Mouse (Mus musculus): ENCODE measurements around the gene Lsm14a. TPM values are rescaled to one million over a fixed set of nuclear protein-coding genes. Genes with fewer than 3 reads are reported as not detected.

Lsm14a gene
- polyA plus RNA-seq, 2 experiments: 25.4 to 44.7 TPM

DNA sequence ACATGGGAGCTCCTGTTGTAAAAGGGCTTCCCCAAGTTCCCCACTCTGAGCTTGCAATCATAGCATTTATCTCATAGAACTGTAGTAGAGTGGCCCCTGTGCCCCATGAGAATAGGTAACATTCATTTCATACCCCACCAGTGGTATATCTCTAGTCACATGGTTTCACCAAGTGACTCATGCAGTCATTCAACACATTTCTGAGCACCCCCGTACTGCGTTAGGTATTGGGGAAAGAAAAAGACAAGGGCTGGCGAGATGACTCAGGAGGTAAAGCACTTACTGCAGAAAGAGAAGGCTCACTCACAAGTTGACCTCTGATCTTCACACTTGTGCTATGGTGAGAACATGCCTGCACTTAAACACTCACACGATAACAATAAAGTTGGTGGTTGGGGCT, 71.2 kb downstream of the Lsm14a start:
- no peak overlapping the region for H3K4me2 ChIP-seq (ENCODE audit: low read depth)
- no peak for DNase-seq (ENCODE audit: low read depth in 3 of 3, low spot score in 3 of 3)
- 82% methylated on average over 4 of the region's 4 CpGs for WGBS (ENCODE audit: insufficient replicate concordance)
- H3K36me3 ChIP-seq (replicated peaks; ENCODE audit: control insufficient read depth, insufficient read depth, low read depth): no peaks in the 10 kb centered on the region
- no peak overlapping the region for H3K9ac ChIP-seq (replicated peaks)
- no peak overlapping the region for H3K27ac ChIP-seq
- no peaks in the 10 kb centered on the region for H3K27me3 ChIP-seq (ENCODE audit: control insufficient read depth, insufficient read depth, low read length)
- H3K9me3 ChIP-seq (ENCODE audit: control insufficient read depth, low read length): no peaks in the 10 kb centered on the region
- TF ChIP-seq CTCF (IDR thresholded peaks at IDR 0.05; ENCODE audit: low read depth) (no peak), EP300 (IDR thresholded peaks at IDR 0.05; ENCODE audit: low read depth) (no peak)
- ATAC-seq (ENCODE audit: insufficient read depth): no peak
- no peak overlapping the region for H3K4me3 ChIP-seq (ENCODE audit: insufficient read depth in 1 of 2, low read depth in 2 of 2, low read length in 2 of 2)
- no peaks in the 10 kb centered on the region for H3K4me1 ChIP-seq (replicated peaks; ENCODE audit: control insufficient read depth in 2 of 2, insufficient read depth in 2 of 2, low read length in 1 of 2)

DNA sequence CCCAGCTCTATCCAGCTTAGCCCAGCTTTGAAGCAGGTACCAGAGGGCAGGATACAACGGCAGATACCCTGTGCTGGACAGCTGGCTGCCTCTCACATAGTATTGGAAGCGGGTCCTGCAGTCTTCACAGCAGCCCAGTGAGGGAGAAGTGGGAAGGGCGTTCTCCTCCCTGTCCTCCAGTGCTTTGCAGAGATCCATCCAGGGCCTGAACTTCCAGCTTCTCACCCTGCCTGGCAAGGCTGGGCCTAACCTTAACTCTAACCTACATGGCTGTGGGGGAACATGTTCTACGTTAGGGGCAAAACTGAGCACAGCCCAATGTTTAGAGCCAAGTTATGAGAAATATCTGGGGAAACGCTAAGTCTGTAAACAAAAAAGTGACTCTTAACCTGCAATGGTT, 72.0 kb downstream of the Lsm14a start:
- no peak for ATAC-seq (ENCODE audit: insufficient read depth)
- Histone ChIP-seq H3K4me2 (ENCODE audit: low read depth) (no peak overlapping the region), H3K27me3 (ENCODE audit: control insufficient read depth, insufficient read depth, low read length) (no peaks in the 10 kb centered on the region), H3K36me3 (replicated peaks; ENCODE audit: control insufficient read depth, insufficient read depth, low read depth) (no peaks in the 10 kb centered on the region), H3K9me3 (ENCODE audit: control insufficient read depth, low read length) (no peaks in the 10 kb centered on the region), H3K27ac (no peak overlapping the region), H3K4me1 (replicated peaks; ENCODE audit: control insufficient read depth in 2 of 2, insufficient read depth in 2 of 2, low read length in 1 of 2) (no peaks in the 10 kb centered on the region), H3K9ac (replicated peaks) (no peak overlapping the region), H3K4me3 (ENCODE audit: insufficient read depth in 1 of 2, low read depth in 2 of 2, low read length in 2 of 2) (no peak overlapping the region)
- WGBS (ENCODE audit: insufficient replicate concordance): 76% methylated on average over 5 of the region's 5 CpGs
- TF ChIP-seq EP300 (IDR thresholded peaks at IDR 0.05; ENCODE audit: low read depth) (no peak), CTCF (IDR thresholded peaks at IDR 0.05; ENCODE audit: low read depth) (no peak)
- no peak for DNase-seq (ENCODE audit: low read depth in 3 of 3, low spot score in 3 of 3)

DNA sequence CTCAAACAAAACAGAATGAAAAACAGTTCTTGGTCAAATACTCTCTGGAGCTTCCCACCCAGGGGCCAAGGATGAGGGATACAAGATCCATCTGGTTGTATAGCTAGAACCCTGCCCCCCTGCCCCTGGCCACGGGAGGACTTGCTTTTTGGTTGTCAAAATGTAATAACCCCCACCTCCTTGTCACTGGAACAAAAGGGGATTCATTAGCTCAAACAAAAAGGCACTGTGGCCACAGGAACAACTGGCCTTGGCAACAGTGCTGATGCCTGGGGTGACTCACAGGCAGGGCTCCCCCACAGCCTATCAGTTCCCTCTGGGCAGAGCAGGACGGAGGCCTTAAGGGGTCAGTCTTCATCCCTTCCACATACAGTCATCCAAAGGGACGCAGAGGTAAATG, 73.2 kb downstream of the Lsm14a start:
- TF ChIP-seq EP300 (IDR thresholded peaks at IDR 0.05; ENCODE audit: low read depth) (no peak), CTCF (IDR thresholded peaks at IDR 0.05; ENCODE audit: low read depth) (no peak)
- DNase-seq (ENCODE audit: low read depth in 3 of 3, low spot score in 3 of 3) (no peak), ATAC-seq (ENCODE audit: insufficient read depth) (no peak)
- Histone ChIP-seq H3K9me3 (ENCODE audit: control insufficient read depth, low read length) (no peaks in the 10 kb centered on the region), H3K4me3 (ENCODE audit: insufficient read depth in 1 of 2, low read depth in 2 of 2, low read length in 2 of 2) (no peak overlapping the region), H3K36me3 (replicated peaks; ENCODE audit: control insufficient read depth, insufficient read depth, low read depth) (no peaks in the 10 kb centered on the region), H3K4me1 (replicated peaks; ENCODE audit: control insufficient read depth in 2 of 2, insufficient read depth in 2 of 2, low read length in 1 of 2) (no peaks in the 10 kb centered on the region), H3K4me2 (ENCODE audit: low read depth) (no peak overlapping the region), H3K27ac (no peak overlapping the region), H3K9ac (replicated peaks) (no peak overlapping the region), H3K27me3 (ENCODE audit: control insufficient read depth, insufficient read depth, low read length) (no peaks in the 10 kb centered on the region)
- WGBS (ENCODE audit: insufficient replicate concordance): 49% methylated on average over 3 of the region's 3 CpGs

DNA sequence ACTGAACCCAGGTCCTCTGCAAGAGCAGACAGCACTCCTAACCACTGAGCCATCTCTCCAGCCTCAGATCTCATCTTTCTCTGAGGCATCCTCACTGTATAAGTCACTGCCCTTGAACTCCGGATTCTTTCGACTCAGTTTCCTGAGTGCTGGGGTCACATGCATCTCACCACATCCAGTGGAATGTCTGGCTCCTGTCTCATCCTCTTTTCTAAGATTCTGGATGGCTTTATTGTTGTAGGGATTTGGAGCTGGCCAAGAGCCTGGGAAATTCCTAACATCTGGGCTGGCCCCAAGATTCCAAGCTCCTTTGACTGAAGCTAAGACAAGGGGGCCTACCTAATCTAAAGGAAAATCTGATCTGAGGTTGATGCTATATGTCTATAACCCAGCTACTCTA, 74.0 kb downstream of the Lsm14a start:
- TF ChIP-seq CTCF (IDR thresholded peaks at IDR 0.05; ENCODE audit: low read depth): no peak
- no peak for TF ChIP-seq EP300 (IDR thresholded peaks at IDR 0.05; ENCODE audit: low read depth)
- Histone ChIP-seq H3K36me3 (replicated peaks; ENCODE audit: control insufficient read depth, insufficient read depth, low read depth) (no peaks in the 10 kb centered on the region), H3K4me1 (replicated peaks; ENCODE audit: control insufficient read depth in 2 of 2, insufficient read depth in 2 of 2, low read length in 1 of 2) (peaks cover 0 to under 1% of the 10 kb centered on the region in 2 experiments; a peak in 2 of 4 replicates), H3K27me3 (ENCODE audit: control insufficient read depth, insufficient read depth, low read length) (no peaks in the 10 kb centered on the region), H3K4me2 (ENCODE audit: low read depth) (no peak overlapping the region), H3K9ac (replicated peaks) (no peak overlapping the region), H3K9me3 (ENCODE audit: control insufficient read depth, low read length) (no peaks in the 10 kb centered on the region), H3K4me3 (ENCODE audit: insufficient read depth in 1 of 2, low read depth in 2 of 2, low read length in 2 of 2) (no peak overlapping the region), H3K27ac (no peak overlapping the region)
- ATAC-seq (ENCODE audit: insufficient read depth) (no peak), DNase-seq (ENCODE audit: low read depth in 3 of 3, low spot score in 3 of 3) (no peak)
- WGBS (ENCODE audit: insufficient replicate concordance): 67% methylated on average over 2 of the region's 2 CpGs

DNA sequence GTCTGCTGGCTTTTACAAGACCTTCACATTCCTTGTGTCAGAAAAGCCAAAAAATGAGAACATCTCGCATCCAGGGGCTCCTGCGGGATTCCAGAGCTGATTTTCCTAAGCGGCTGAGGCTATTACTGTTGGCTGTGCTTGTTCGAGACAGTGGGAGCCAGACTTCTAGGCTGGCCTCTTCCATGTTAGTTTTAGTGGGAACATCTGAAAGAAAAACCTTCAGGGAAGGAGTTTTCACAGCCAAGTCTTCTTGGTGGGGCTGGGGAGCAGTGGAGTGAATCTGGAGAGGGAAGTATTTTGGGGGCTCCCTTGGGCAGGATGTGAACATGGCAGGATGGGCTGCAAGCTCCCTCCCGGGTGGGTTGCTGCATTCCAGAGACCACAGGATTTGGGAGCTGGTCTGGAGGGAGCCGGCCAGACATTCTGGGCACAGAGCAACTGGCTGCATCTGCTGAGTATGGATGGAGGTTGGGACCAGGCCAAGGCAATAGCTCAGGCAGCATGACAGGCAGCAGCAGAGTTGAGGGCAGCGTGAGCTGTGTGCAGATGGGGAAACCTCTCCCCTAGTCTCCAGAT, 75.1 kb downstream of the Lsm14a start:
- Histone ChIP-seq H3K4me1 (replicated peaks; ENCODE audit: control insufficient read depth in 2 of 2, insufficient read depth in 2 of 2, low read length in 1 of 2) (peaks cover 3 to 6% of the 10 kb centered on the region in 2 experiments; a peak in 2 of 4 replicates), H3K27ac (no peak overlapping the region), H3K36me3 (replicated peaks; ENCODE audit: control insufficient read depth, insufficient read depth, low read depth) (no peaks in the 10 kb centered on the region), H3K27me3 (ENCODE audit: control insufficient read depth, insufficient read depth, low read length) (no peaks in the 10 kb centered on the region), H3K9me3 (ENCODE audit: control insufficient read depth, low read length) (no peaks in the 10 kb centered on the region), H3K4me2 (ENCODE audit: low read depth) (no peak overlapping the region), H3K4me3 (ENCODE audit: insufficient read depth in 1 of 2, low read depth in 2 of 2, low read length in 2 of 2) (no peak overlapping the region), H3K9ac (replicated peaks) (no peak overlapping the region)
- DNase-seq (ENCODE audit: low read depth in 3 of 3, low spot score in 3 of 3) (no peak), ATAC-seq (ENCODE audit: insufficient read depth) (no peak)
- WGBS (ENCODE audit: insufficient replicate concordance): 58% methylated on average over 7 of the region's 7 CpGs
- TF ChIP-seq EP300 (IDR thresholded peaks at IDR 0.05; ENCODE audit: low read depth) (no peak), CTCF (IDR thresholded peaks at IDR 0.05; ENCODE audit: low read depth) (no peak)
